Mouse (Mus musculus) cerebellum, adult 2 months (tissue): ENCODE data around the gene Hltf.

Experiments used
- CTCF ChIP-seq: fragments of 200-500 bp; IDR thresholded peaks from 2 replicates; pipeline ENCODE4 v1.5.1; 2011; ENCODE audit warnings: low read depth, mild to moderate bottlenecking, control low read depth, low read length, moderate library complexity, borderline replicate concordance; ENCODE audit not compliant: insufficient read depth
- POLR2A ChIP-seq: fragments of 200-500 bp; IDR thresholded peaks from 2 replicates; pipeline ENCODE4 v1.6.1; 2011; ENCODE audit warnings: low read length, control low read depth, borderline replicate concordance; ENCODE audit not compliant: insufficient read depth

DNA sequence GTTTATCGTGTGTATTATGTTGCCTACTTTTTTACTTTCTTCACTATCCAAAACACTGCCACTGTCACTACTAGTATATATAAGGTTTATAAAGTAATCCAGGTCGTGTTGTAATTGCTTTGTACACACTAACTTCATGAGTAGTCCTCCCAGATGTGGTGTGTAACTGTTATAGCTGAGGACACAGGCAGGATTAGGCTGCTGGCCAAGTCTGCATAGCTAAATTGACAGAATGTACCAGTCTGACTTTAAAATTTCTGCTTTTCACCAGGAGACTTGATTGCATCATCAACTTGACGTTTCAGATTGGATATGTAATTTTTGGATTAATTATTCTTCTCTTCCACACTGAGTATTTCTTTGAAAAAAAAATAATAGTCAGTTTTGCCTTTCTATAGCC is 46.2 kb downstream of the Hltf start:
- TF ChIP-seq CTCF (no peak), POLR2A (no peak)
